Mouse (Mus musculus): ENCODE measurements around the gene Mapre3. TPM values are rescaled to one million over a fixed set of nuclear protein-coding genes. Genes with fewer than 3 reads are reported as not detected.

Mapre3 gene
- total RNA-seq (2021) = 10 to 100 TPM; 60.7 to 76.5 TPM
- long read RNA-seq, experiment 1, transcript Mapre3-202 (7 exons, 1,816 nt) = major isoform, 24 of 46 reads
- long read RNA-seq, experiment 1, transcript Mapre3-201 (7 exons, 2,021 nt) = minor isoform, 12 of 46 reads
- long read RNA-seq, experiment 1, partial matches to known transcripts = 1 of 46 reads
- long read RNA-seq, experiment 1, other reads (novel, unspliced or antisense) = 7 of 46 reads
- long read RNA-seq, experiment 2, transcript Mapre3-202 (7 exons, 1,816 nt) = major isoform, 52 of 98 reads
- long read RNA-seq, experiment 2, transcript Mapre3-201 (7 exons, 2,021 nt) = minor isoform, 17 of 98 reads
- long read RNA-seq, experiment 2, partial matches to known transcripts = 9 of 98 reads
- long read RNA-seq, experiment 2, other reads (novel, unspliced or antisense) = 16 of 98 reads

- DNase-seq (ENCODE audit: low spot score in 2 of 2) = peak; percentile 89 to 90
Observed at GRCm38 (mm10) chr5:30814424-30815119, at the start of gene Mapre3. TSS of gene Mapre3 (plus strand) at chr5:30814641.

GRCm38 (mm10) chr5:30765596-30766370, 48.7 kb upstream of the Mapre3 start:
- DNase-seq (ENCODE audit: low spot score in 2 of 2) = no peak

DNA sequence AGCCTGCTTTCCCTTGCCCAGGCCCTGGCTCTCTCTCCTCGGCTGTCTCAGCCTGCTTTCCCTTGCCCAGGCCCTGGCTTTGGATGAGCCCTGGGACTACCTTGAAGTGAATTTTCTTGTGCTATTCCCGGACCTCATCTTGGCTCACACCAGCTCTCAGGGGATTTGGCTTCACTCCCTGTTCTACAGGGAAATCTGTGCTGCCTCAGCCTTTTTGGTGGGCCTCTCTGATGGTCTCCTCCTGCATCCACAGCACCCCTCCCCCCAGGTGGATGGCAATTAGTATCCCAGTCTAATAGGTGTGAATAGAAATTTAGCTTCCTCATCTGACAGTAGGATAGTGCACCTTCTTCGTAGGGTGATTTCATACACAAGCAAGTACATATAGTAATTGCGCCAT, 46.4 kb upstream of the Mapre3 start:
- no peak for DNase-seq (ENCODE audit: low spot score in 2 of 2)

DNA sequence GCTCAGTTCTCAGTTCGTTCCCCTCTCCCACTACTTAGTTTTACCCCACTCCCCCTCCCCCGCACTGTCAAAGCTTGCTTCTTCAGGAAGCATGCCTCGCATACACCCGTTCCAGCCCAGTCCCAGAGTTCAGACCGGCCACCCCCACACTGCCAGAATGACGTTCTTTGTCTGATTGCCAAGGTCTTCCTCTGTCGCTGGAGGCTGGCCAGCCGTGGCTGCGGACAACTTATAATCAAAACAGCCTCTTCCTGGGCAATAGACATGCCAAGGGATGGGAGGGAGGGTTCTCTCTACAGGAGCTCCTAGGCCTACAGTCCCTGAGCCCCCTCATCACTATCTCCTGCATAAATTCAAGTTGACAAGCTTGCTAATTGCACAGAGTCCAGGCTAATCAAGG, 45.8 kb upstream of the Mapre3 start:
- peak; percentile 57 to 61 for DNase-seq (ENCODE audit: low spot score in 2 of 2)

- DNase-seq (ENCODE audit: low spot score in 2 of 2) = no peak
Observed at GRCm38 (mm10) chr5:30769075-30769474, 45.4 kb upstream of the Mapre3 start.

DNA sequence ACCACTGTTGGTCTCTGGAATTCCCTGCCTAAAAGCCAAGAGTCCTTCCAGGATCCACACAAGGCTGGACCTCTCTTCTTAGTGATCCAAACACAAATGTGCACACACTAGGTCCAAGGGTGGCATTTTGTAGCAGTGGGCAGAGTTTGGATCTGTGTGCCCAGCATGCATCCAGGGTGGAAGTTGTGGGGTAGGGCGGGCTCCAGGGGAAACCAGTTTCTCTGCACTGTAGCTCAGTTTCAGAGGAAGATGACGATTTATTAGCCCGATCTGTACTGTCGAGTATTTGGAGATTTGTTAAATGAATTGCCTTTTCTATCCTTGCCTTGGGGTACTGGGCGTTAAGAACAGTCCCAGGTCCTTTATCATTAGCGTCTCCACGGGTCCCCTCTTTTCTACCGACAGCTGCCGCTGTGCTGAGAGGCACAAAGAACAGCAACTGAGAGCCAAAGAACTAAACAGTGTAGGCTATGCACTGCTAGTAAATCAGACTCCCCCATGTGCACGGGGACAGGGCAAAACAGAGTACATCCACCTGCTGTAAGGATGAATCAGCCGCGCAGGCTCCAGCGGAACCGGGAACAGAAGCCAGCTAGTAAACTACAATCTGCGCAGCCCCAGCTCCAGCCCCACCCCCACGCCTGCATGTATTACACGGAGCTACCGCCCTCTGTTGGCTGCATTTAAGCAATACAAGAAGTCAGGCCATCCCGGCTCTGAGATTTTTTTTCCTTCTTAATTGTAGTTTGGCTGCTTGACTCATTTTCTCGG, 39.7 kb upstream of the Mapre3 start:
- peak; percentile 81 to 84 for DNase-seq (ENCODE audit: low spot score in 2 of 2)

DNA sequence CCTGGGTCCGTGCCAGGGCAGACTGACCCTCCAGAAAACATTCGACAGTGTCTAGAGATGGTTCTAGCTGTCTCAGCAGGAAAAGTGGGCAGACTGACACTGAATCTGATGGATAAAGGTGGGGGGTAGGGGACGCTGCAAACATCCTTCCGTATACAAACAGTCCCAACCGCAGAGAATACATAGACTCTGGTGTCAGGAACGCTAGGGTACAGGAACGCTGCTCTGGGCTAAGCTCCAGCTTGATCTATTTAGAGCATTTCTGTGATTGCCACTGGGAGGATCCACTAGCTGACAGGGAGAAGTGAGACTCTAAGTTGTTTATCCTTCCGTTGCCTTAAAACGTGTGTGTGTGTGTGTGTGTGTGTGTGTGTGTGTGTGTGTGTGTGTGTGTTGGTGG, 33.7 kb upstream of the Mapre3 start:
- no peak for DNase-seq (ENCODE audit: low spot score in 2 of 2)

- DNase-seq (ENCODE audit: low spot score in 2 of 2) = no peak
Observed at GRCm38 (mm10) chr5:30781147-30781546, 33.3 kb upstream of the Mapre3 start.

- peak in 1 of 2 experiments; percentile 26 for DNase-seq (ENCODE audit: low spot score in 2 of 2)
Observed at GRCm38 (mm10) chr5:30787381-30787780, 27.1 kb upstream of the Mapre3 start.

DNA sequence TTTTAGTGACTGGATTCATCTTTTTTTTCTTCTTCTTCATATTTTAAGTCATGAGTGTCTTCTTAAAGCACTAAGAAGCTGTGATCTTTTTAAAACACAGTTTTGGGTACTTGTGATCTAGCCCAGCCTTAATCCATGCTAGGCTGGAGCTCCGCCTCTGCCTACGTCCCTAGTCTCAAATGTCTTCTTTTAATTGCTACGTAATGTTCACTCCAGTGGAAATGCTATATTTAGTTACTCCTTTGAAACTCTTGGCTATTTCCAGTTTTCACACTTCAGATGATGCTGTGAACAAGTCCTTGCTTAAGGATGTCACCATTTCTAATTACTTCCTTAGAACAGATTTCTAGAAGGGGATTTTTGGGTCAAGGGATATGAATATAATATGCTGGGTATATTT, 24.4 kb upstream of the Mapre3 start:
- DNase-seq (ENCODE audit: low spot score in 2 of 2) = no peak

- peak; percentile 83 to 85 for DNase-seq (ENCODE audit: low spot score in 2 of 2)
Observed at GRCm38 (mm10) chr5:30796125-30796524, 18.3 kb upstream of the Mapre3 start.

DNA sequence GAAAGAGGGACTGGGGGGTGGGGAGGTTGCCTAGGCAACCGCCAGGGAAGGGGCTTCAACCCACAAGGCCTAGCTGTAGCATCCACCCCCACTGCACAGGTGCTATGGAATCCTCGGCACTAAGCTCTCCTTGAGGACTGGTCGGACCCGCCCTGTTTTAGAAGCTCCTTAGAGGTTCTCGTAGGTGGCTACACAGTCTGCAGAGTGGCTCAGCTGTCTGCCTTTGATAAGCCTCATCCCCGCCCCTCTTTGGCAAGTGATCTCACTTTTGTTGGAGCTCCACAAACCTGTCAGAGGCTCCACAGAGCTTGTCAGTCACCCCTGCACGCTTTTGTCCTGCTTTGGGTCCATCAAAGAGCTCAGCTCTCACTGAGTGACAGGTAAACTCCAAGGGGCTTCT, 17.0 kb upstream of the Mapre3 start:
- DNase-seq (ENCODE audit: low spot score in 2 of 2) = no peak

- no peak for DNase-seq (ENCODE audit: low spot score in 2 of 2)
Observed at GRCm38 (mm10) chr5:30797982-30798381, 16.5 kb upstream of the Mapre3 start.

DNA sequence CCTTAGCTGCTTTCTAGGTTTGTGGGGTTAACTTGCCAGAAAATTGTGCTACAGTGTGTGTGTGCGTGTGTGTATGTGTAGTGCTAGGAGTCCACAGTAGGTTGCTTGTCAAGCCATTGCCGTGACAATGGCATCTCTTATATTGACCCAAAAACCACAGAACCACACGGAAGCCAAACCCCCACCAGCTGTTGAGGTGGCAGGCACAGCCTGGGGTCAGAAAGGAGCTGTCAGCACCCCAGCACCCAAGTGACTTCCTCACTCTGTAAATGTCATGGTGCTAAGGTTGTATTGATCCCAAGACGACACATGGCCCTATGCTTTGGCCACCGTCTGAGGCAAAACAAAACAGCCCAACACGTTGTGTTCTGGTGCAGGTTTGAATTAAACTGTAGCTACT, 15.5 kb upstream of the Mapre3 start:
- no peak for DNase-seq (ENCODE audit: low spot score in 2 of 2)

DNA sequence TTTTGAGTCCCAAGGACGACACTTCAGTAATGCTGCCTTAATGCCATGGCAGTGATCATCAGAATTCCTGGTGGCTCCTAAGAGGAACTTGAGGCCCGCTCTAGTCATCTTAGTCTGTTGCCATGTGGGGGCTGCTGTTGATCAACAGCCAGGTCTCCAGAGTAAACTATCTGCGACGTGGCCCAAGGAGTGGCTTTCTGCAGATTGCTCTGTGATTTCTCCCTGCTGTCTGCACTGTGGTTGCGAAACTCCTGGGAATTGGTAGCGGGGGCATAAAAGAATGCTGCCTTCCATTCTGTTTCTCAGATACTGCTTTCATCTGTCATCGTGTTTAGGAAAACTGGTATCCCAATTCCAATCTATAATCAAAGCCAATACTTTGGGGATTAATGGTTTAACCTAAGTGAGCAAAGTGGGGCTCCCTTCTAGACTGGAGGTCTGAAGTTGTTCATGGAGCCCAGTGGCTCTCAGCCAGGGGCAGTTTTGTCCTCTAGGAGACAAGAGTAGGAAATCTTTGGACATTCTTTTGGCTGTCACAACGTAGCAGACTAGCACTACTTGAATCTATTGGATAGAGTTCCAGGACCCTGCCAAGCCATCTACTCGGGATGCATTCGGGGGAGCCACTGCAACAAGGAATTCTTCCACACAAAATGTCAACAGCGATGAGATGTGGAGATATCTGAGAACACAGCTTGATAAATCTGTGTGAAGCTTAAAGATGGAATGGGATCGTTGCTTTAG, 11.5 kb upstream of the Mapre3 start:
- DNase-seq (ENCODE audit: low spot score in 2 of 2) = no peak

DNA sequence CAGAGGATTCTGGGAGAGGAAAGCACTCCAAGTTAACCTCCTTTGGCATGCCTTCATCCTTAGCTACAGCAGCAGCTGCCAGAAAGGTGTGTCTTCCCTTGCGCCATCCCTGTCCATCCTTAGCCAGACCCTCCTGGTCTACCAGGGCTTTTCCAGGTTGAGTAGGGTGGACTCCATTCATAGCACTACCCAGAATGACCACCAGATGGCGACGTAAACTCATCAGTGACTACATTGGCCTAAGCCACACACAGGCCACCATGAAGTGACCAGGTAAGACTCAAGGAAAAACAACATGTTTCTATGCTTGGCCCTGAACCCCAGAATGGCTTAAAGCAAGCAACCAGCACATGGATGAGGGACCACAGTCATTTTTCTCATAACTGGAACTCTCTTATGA, 8.3 kb upstream of the Mapre3 start:
- peak; percentile 92 to 95 for DNase-seq (ENCODE audit: low spot score in 2 of 2)

- no peak for DNase-seq (ENCODE audit: low spot score in 2 of 2)
Observed at GRCm38 (mm10) chr5:30815120-30815465, 652 bp downstream of the Mapre3 start.

- no peak for DNase-seq (ENCODE audit: low spot score in 2 of 2)
Observed at GRCm38 (mm10) chr5:30816261-30816791, 1.9 kb downstream of the Mapre3 start.

DNA sequence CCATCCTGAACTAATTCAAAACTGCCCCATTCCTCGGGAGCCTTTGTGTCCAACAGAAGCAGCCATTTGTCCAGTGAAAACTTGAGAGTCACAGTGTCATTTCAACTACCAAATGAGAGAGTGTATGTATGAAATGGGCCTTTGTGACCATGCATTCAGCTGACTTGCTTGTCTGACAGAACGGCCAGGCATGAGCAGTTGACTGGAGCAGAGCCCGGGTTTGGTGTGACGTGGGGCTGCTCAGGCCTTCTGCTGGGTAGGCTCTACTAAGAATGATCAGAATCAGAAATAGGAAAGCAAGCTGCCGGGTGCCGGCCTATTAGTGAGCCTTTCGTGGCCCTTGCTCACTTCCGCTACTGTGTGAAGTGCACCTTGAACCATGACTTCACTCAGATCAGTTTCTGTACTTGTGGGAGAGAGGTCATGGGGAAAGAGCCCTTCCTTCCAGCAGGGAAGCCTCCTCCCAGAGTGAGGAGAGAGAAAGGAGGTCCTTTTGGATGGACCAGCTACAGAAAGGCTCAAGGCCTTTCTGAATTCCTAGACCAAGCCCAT, 4.4 kb downstream of the Mapre3 start:
- no peak for DNase-seq (ENCODE audit: low spot score in 2 of 2)

DNA sequence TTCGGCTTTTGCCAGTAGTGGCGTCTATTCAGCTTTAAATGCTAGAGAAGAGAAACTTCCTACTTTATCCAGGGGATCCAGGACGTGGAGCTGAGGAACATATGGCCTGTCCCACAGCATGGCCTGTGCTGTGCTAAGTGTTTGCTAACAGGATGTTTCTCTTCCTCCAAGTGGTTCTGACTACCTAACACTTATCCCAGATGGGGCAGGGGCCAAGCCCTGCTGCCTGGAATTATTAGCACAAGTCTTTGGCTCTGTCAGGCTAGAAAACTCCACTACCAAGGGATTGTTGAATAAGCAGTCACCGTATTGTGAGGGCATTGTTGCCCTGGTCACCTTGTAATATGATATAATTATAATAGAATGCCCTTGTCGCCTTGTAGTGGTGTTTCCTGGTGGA, 8.2 kb downstream of the Mapre3 start:
- no peak for DNase-seq (ENCODE audit: low spot score in 2 of 2)
